Mouse (Mus musculus) CD4-positive, CD25-positive, alpha-beta regulatory T cell, adult 2 months (primary cell): ENCODE results near the gene Nfya.

Experiments used
- DNase-seq: peaks from one replicate; pipeline ENCODE4 v3.0.0-alpha.2; 2012; ENCODE audit warnings: low read depth, low spot score

The Nfya gene

DNA sequence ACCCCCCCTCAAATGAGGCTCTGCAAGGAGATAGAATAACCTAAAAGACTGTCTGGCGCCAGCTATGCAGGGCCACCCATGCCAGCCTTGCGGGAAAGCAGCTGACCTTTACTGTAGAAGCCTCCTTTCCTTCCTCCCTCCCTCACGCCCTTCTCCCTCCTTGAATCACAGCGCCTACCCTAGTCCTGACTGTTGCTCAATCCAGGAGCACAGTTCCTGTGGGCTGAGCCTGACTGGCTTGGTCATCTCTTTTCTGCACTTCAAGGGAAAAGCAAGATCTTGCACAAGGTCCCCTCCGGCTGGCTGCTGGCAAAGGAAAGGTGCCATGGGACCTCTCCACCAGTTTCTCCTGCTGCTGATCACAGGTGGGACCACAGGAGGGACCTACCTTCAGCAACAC lies 63.5 kb downstream of the Nfya start, which contains the start of gene Trem2:
Trem2 (plus strand) TSS at position 171 of the 400 bp plus-strand sequence.
- no peak for DNase-seq

DNA sequence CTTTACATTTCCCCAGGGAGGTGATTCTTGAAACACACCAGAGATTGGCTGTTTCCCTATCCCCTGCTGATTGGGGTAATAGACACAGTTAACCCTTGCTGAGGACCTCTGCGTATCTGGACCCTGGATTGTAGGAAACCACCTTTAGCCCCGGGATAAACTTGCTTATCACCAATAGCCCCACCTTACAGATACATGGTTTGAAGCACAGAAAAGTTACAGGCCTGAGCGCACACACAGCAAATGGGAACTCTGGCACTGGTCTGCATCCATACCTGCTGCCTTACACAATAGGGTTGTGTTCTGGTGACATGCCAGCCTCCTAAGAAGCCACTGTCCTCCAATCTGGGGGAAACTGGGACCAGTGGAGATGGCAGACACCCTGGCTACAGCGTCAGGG lies 63.9 kb downstream of the Nfya start:
- DNase-seq, result no peak

DNA sequence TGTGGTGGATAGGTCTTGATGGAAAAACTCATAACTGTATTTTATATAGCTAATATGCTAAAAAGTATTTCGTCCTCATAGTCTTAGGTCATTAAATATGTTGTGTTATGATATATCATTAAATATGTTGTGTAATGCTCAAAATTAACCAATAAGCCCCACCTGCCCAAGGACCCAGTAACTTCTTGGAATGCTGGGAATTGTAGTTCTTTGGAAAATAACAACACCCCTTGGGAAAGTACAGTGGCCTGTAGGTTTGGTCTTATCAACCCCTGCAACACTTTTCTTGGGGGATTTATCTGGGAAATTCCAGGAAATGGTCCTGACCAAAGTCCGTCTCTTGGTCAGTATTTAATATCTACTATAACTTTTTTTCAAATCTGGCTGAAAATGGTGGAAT lies 66.6 kb downstream of the Nfya start:
- no peak for DNase-seq

DNA sequence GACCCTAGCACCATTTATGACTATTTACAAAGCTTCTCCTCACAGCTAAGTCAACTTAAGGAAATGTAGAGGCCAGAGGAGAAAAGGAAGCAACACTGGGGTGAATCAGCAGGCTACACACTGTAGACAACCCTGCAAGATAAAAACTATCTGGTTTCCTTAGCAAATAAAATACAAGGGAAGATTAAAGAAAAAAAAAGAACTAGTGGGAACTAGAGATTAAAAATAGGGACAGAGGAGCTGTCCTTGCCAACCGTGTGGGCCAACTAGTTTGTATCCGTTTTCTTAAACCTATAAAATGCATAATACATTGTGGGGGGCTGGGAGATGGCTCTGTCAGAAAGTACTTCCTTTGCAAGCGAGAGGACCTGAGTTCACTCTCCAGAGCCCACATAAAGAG lies 67.8 kb downstream of the Nfya start:
- DNase-seq, result no peak

DNA sequence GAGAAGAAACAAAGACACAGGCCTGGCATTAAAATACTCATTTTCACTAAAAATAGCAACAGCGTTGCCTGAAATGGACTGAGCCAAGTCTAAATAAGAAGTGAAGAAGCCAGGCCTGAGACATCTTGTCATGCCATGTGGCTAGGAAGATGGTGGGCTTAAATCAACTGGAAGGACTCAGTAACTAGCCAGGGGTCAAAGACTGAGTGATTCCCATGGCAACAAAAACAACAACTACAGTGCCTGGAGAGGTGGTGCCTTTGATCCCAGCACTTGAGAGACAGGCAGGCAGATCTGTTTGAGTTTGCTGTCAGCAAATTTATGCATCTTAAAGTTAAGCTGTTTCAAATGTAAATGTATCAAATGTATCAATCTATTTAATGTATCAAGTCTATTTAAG lies 69.4 kb downstream of the Nfya start:
- no peak for DNase-seq
